Mouse (Mus musculus) adrenal gland, postnatal 10 days (tissue): ENCODE results near the gene Glb1. TPM values are rescaled to one million over a fixed set of nuclear protein-coding genes. Genes with fewer than 3 reads are reported as not detected.

Experiments
- DNase-seq: peaks from one replicate; pipeline ENCODE4 v3.0.0; 2021; ENCODE audit warnings: mixed read lengths
- total RNA-seq, 2 experiments: library from RNA; stranded (reverse); gene quantifications; 2 replicates each; pipeline ENCODE4 v1.2.3; 2021

The Glb1 gene
- total RNA-seq, 2 experiments from 2014 or later: 24.8 to 26.9 TPM

DNA sequence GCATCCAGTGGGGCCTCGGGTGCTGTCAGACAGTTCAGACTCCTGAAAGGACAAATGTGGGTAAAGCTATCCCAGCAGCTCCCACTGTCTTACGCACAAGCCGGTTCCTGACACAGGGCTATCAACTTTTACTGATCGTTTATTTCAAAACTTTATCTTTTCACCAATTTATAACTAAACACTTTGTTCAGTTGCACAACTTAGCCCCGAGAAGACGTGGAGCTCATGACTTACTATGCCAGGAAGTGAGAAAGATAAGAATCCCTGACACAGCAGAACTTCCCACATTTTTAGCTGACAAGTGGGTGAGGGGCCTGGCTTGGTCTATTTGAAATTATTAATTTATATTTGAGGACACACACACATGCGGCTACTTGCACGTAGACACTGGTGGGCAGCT is 6.2 kb upstream of the Glb1 start:
- DNase-seq: no peak

DNA sequence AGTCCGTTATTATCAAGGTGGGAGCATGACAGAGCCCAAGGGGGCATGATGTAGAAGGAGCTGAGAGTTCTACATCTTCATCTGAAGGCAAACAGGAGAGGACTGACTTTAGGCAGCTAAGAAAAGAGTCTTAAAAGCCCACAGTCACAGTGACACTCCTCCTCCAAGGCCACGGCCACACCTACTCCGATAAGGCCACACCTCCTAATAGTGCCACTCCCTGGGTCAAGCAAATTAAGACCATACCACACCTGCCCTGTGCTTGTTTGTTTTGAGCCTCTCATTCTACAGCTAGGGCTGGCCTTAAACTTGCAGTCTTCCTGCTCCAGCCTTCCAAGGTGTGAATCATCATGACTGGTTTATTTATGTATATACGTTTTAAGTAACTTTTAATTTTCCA is 5.6 kb upstream of the Glb1 start:
- DNase-seq: no peak

DNA sequence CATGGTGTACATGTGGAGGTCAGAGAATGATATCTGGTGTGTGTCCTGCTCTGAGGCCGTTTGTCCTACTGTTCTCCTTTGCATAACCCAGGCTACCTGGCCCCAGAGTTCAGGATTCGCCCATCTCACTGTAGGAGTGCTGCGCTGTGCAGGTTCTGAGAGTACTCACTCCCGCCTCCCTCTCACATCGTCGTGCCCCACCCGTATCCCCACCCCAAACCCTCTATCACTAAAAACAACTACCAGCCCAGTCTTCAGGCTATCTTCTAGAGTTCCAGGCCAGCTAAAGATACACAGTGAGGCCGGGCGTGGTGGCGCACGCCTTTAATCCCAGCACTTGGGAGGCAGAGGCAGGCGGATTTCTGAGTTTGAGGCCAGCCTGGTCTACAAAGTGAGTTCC is 1.2 kb upstream of the Glb1 start:
- no peak for DNase-seq

DNA sequence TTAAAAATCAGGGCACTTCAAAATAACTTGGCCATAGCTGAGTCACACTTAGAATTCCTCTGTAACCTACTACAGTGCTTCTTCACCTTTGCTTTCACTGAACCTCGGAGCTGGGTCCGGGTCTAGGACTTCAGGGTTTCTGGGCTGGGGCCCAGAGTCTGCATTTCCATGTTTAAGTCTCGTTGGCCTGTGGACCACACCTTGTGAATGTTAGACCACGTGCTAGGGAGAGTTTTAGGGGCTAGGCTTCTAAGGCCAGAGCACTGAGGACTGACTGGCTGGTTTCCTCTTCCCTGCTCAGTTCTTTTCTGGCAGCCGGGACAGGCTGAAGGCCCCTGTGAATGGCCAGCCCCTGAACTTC is 308 bp upstream of the Glb1 start:
- no peak for DNase-seq

DNA sequence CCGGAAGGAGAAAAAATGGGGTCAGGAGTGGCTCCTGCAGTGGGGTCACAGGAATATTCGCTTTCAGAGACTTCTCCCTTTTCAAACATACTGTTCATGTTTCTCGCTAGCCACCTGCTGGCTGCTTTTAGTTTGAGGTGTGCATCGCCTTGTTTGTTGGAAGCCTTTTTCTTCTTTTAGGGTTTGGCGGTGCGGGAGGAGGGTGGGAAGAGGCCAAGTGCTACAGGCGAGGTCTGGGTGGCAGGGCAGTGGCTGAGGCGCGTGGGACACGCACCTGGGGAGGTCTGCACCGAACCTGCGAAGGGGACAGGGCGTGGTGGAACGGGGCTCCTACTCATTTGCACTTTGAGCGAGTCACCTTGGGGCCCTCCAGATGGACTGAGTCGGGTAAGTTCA is 807 bp downstream of the Glb1 start:
- DNase-seq: no peak

DNA sequence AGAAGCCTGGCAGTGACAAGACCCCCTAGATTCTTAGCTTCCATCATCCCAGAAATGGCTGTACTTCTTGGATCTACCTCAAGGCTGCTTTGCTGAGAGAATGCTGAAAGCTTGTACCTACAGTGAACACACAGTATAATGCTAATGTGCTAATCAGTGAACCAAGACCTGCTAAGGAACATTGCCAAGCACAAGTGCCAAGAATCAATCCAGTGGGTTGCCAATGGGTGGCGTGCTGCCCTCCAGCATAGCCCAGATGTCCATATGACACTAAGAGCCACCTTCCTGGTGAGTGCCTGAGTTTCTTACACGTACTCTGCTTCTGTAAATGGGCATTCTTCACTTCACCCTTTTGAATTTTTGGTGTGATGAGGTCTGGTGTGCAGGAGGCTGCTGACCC is 6.8 kb downstream of the Glb1 start:
- peak; percentile 30 for DNase-seq

DNA sequence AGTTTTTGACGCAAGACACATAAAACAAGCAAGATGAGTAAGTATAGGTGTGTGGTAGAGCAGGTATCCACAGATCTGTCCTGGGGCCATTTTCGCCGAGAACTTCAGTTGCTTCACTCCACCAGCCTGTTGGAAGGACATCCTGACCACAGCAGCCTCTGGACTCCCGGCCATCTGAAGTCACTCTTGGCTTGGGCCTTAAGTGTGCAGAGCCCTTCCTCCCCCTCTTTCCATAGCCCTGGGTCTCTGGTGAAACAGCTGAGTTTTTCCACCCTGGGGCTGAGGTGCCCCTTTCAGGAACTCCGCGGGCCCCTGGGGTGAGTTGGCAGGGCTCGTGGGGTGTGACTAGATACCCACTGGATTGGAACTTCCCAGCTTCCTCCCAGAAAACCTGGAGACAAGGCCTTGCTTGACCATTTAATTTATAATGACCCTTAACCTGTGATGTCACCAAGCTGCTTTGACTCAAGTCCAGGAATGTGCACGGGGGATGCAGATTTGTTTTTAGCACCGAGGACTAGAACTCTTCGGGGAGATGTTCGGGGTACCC is 9.5 kb downstream of the Glb1 start:
- DNase-seq: no peak

DNA sequence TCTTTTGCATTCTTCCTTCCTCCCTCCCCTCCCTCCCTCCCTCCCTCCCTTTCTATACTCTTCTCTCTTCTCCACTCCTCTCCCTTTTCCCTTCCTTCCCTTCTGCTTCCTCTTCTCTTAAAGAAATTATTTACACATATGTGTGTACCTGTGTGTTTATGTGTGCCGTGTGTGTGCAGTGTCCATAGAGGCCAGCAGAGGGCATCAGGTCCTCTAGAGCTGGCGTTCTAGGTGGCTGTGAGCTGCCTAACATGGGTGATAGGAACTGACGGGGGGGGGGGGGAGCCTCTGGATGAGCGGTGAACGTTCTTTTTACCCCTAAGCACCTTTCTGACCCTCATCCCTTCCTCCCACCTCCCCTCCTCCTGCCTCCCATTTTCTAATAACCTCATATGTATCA is 10.4 kb downstream of the Glb1 start:
- no peak for DNase-seq

DNA sequence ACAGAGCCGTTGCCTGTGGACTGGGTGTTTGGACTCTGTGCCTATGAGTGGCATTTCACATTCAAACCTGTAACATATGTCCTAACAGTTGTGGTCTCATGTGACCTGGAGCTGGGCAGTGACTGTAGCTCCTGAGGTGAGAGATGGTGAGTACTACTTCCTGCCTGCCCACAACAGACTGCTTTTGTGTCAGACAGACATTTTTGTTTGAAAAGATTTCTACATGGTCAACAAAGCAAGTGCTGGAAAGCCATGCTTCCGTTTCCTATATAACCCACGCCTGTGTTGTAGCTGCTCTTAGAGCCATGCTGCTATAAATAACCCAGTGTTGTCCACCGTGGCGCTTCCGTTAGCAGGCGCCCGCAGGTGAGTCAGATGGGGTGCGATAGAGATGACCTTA is 11.5 kb downstream of the Glb1 start:
- no peak for DNase-seq

DNA sequence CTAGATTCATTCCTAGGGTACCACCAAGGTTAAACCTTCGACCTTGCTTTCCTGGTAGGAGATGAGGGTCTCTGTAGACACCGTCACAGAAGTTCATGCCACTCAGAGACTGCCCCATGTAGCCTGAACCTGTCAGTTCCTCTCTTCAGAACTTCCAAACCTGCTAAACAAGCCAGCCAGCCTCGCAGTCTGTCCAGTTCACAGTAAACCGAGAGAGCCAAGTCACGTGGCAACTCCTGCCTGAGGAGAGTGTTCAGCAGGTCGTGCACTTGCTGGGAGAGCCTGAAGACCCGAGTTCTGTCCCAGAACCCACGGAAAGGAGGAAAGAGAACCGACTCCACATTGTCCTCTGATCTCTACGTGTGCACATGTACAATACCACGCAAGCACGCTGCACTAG is 13.0 kb downstream of the Glb1 start:
- no peak for DNase-seq

DNA sequence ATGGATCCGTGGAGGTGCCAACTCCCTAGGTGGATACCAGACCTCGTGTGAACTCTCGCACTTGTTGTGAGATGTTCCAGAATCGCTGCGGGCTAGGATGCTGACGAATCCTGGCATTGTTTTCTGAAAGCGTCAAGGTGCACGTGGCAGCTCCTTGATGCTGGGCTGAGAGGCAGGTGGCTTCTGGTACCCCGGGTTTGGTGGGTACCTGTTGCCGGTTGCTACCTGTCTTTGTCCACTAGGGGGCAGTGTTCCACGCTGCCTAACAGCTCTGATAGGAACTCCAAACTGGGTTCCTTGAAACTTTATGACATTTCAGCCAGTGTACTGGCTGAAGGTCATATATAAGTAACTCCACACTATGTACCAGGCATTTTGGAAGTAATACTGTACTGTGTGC is 14.8 kb downstream of the Glb1 start:
- DNase-seq: peak; percentile 62

DNA sequence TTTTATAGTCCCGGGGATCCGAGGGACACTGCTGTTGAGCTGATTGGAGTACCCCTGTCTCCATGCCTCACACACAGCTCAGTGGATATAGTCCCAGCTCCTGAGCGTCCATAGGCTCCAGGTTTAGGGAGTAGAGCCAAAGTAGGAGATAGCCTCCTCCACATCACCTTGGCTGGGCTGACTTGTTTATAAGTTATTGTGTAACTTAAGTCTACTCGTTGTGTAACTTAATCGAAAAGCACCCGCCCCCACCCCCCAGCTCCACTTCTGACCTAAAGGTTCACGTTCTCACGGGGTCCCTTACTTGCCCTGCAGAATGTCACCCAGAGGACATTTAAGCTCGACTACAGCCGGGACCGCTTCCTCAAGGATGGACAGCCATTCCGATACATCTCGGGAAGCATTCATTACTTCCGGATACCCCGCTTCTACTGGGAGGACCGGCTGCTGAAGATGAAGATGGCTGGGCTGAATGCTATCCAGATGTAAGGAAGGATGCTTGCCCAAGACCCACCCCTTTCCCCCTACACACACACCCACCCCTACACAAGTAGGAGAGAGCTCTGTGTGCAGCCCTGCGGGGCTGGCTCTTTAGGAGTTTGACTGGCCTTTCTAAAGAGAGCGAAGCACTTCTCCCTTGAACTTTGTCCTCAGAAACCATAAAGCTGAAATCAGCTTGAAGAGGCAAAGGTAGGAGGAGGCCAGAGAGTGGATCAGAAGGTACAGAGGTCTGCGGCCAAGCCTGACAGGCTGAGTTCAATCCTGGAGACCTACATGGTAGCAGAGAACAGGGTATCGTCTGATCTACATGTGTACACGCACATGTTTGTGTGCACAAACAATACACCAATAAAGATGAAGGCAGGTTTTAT is 16.0 kb downstream of the Glb1 start:
- no peak for DNase-seq

DNA sequence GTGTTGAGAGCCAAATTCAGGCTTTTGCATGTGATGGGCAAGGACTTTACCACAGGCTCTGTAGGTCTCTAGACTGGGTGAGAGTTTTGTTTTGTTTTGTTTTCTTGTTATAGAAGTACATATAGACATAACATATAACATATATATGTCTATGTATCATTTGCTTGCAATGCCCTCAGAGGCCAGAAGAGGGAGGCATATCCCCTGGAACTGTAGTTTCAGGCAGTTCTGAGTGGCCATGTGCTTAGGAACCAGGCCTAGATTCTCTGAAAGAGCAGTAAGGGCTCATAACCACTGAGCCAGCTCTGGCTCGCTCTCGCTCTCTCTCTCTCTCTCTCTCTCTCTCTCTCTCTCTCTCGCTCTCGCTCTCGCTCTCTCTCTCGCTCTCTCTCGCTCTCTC is 17.3 kb downstream of the Glb1 start:
- peak; percentile 69 for DNase-seq

DNA sequence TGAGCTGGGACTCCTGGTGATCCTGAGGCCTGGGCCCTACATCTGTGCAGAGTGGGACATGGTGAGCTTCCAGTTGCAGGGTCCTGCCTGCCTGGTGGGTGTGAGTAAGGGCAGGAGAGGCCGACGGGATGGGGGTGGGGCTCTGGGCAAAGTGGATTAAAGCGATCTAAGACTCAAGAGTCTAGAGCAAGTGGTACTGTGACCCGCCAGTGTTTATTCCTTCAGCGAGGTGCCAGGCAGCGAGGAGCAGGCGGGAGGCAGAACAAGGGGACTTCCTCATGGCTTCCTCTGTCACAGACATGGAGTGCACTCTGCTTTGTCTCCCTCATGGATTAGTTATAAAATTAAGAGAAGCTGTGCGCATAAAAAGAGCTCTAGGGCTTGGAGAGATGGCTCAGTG is 19.6 kb downstream of the Glb1 start:
- DNase-seq: no peak

DNA sequence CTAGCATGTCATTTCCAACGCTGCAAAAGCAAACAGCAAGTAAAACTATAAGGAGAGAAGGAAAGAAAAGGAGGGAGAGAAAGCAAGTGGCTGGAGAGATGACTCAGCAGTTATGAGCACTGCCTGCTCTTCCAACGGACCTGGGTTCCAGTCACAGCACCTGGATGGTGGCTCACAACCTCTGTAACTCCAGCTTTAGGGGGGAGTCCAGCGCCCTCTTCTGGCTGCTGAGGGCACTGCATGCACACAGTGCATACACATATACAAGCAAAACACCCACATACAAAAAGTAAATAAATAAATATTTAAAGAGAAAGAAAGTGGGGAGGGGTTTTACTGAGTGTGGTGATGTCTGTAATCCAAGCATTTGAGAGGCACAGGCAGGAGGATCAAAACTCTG is 20.2 kb downstream of the Glb1 start:
- DNase-seq: no peak

DNA sequence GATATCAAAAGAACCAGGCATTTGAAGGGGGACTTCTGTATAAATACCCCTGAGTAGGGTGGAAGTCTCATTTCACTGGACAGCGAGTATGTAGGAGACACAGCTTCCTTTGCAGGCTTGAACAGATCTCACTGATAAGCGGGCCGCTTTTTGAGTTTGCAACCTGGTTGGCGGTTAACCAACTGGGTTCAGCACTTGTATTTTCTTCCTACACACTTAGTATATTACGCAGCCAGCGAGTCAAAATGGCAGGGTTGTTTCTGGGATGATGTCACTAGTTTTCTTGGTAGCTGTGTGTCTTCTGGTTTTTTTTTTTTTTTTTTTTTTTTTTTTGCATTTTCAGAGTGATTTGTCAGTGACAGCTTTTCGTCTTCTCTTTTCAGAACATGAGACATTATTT is 20.9 kb downstream of the Glb1 start:
- no peak for DNase-seq

DNA sequence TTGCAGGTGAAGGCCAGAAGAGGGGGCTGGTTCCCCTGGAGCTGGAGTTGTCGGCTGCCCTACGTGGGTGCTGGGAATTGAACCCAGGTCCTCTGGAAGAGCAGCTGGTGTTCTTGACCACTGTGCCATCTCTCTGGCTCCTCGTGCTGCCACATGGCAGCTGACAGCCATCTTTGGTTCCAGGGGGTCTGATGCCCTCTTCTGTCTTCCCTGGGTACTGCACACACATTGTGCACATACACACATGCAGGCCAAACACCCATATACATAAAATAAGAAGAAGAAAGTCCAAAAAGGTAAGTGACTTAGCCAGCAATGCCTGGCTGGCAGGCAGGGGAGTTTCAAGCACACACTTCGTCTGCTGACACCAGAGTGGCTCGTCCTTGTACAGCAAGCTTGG is 24.7 kb downstream of the Glb1 start:
- no peak for DNase-seq

DNA sequence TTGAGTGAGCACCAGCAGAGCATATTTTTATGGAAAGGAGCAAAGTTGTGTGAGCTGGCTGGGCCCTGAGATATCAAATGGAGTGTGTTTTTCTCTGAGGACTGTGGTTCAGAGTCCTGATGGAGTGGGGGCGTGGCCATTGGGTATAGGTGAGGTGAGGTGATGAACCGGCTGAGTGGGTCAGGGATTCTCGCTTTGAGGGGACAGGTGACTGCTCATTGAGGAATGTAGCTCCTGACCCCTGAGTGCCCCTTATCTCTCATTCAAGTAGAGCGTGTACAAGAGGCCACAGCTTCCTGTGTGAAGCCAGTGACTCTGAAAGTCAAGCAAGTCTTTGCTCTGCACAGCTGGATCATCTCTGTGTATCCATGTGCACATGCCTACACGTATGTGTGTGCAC is 25.3 kb downstream of the Glb1 start:
- DNase-seq: no peak

DNA sequence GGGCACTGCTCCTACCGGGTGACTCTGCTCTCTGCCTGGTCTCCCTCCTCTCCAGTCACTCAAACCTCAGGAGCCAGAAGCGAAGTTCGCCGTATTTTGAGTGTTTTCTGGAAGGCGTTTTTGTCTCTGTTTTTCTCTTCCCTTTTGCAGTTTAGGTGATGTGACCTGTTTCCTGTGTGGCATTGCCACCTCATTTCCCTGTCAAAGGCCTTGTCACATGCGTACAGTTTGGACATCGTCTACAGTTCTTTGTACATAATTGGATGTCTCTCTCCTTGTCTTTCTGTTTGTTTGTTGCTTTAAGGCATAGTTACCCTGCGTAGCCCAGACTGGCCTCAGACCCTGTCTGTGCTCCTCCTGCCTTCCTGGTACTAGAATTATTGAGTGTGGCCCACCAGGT is 26.5 kb downstream of the Glb1 start:
- DNase-seq: no peak

DNA sequence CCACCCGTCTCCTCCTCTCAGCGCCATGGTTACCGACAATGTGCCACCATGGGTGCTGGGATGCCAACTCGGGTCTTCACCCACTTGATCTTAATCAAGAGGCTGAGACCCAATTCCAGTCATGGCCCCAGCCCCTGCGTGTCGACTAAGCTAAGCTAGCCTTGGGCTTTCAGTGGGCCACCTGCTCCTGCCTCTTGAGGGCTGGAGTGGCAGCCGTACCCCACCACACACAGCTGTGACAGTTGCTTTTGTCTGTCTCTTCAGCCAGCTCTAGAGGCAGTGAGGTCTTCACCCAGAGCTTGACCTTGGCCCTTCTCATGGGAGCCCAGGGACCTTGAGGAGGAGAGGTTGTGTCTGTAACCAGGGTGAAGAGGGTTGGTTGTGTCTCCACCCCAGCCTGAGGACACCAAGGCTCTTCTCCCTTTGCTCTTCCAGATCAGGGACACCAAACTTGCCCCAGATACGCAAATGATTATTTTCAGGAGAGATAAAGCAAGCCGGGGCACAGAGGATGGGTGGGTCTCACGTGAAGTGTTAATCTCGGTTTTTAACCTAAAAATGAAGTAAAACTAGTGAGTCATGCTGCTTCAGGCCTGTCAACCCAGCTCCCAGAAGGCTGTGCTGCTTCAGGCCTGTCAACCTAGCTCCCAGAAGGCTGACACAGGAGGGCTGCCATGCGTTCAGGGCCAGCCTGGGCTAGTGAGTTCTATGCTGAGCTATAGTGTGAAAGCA is 27.4 kb downstream of the Glb1 start:
- DNase-seq: no peak

DNA sequence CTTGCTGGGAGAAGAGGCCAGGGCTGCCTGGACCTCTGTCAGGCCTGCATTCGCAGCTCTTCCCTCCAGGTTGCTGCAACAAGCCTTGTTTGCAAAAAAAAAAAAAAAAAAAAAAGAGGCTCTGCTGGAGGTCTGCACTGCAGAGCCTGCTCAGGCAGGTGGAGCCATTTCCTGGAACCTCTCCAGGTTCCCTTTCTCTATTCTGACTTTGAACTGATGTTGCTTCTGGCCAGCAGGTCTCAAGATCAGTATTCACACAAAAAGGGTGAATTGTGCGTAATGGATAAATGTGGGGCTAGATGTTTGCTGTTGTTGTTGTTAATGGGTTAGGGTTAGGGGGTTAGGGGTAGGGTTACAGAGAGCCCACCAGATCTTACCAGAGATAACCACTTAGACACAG is 34.8 kb downstream of the Glb1 start:
- no peak for DNase-seq

DNA sequence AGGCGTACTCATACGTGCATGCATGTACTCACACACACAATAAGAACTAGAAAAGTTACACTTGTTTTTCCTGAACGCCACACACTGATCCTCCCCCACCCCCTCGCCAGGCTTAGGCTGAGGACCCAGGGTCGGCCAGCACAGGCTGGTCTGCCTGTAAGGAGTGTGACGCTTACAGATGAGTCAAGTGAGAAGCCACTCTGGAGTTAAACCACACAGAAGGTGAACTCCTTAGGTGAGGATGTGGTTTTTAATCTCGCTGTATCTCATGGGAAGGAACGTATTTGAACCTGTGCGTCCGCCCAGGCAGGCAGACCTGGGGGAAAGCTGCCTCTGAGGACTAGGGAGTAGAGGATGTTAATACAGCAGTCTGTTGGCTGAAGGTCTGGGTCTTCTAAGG is 39.7 kb downstream of the Glb1 start:
- DNase-seq: no peak

DNA sequence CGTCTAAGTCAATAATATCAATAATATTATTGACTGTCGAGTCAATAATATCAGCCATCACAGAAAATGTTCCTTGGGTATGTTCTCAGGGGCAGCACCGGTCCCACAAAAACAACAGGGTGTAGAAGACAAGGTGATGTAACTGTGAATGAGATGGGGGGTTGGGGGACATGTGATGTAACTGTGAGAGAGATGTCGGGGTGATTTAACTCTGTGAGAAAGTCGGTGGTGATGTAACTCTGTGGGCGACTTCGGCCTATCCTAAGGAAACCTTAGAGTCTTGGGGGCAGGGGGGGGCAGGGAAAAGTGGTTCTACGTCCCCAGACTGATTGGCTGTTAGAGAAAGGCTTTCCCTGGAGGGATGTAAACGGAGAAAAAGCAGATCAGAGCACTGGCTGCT is 41.3 kb downstream of the Glb1 start:
- no peak for DNase-seq

DNA sequence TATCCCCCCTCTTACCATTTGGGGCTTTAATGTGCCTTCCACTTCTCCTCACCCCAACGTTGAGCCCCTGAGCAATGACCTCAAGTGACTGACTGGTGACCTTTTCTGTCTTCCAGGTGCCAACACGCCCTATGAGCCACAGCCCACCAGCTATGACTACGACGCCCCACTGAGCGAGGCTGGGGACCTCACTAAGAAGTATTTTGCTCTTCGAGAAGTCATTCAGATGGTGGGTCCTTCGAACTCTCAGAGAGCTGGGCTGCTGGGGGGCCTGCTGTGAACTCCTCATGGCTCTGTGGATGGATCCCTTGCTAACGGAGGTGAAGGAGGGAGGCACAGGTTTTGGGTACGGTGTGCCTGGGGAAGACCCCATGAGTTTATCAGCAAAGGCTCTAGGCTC is 42.0 kb downstream of the Glb1 start:
- DNase-seq: no peak
